Mouse (Mus musculus) kidney, embryonic 15.5 days (tissue): Measurements from ENCODE around the gene Gpx6. TPM values are rescaled to one million over a fixed set of nuclear protein-coding genes. Genes with fewer than 3 reads are reported as not detected.

Source experiments
- ATAC-seq: fragments of 200-750 bp; cut with Nextera tagmentation; replicated peaks from 2 replicates; pipeline ENCODE4 v1.8.0; 2017; ENCODE audit warnings: moderate TSS enrichment; ENCODE audit not compliant: low FRiP score
- H3K27ac ChIP-seq: fragments of 300-500 bp; sonication (generic); 2 replicates; pipeline ENCODE4 v1.5.1; 2015; ENCODE audit warnings: mild to moderate bottlenecking, inconsistent platforms
- H3K27me3 ChIP-seq: fragments of 300-500 bp; sonication (generic); 2 replicates; pipeline ENCODE4 v1.6.1; 2015; ENCODE audit warnings: inconsistent platforms
- H3K36me3 ChIP-seq: fragments of 300-500 bp; sonication (generic); 2 replicates; pipeline ENCODE4 v1.6.1; 2015; ENCODE audit warnings: inconsistent platforms
- H3K4me1 ChIP-seq: fragments of 300-500 bp; sonication (generic); 2 replicates; pipeline ENCODE4 v1.6.1; 2015; ENCODE audit warnings: inconsistent platforms
- H3K4me2 ChIP-seq: fragments of 300-500 bp; sonication (generic); 2 replicates; pipeline ENCODE4 v1.6.1; 2015; ENCODE audit warnings: moderate library complexity, mild to moderate bottlenecking, inconsistent platforms
- H3K4me3 ChIP-seq: fragments of 300-500 bp; sonication (generic); replicated peaks from 2 replicates; pipeline ENCODE4 v1.5.1; 2015; ENCODE audit warnings: mild to moderate bottlenecking, inconsistent platforms
- H3K9ac ChIP-seq: fragments of 300-500 bp; sonication (generic); 2 replicates; pipeline ENCODE4 v1.6.1; 2015; ENCODE audit warnings: mild to moderate bottlenecking, inconsistent platforms
- H3K9me3 ChIP-seq: fragments of 300-500 bp; sonication (generic); replicated peaks from 2 replicates; pipeline ENCODE4 v1.6.1; 2016; ENCODE audit warnings: inconsistent platforms
- WGBS: fragments of 180-500 bp; shearing (Covaris S2); methylation state at CpG from one replicate; pipeline ENCODE4 v1.1.7; 2015; ENCODE audit warnings: mixed read lengths; 5-methylcytosine and 5-hydroxymethylcytosine counted together
- polyA plus RNA-seq: library from polyadenylated mRNA; unstranded; fragments of >200 nt; fragmentation: Nextera tagmentation; extraction: Ambion mirVana; gene quantifications from 2 replicates; pipeline ENCODE4 v1.2.1, GENCODE M21; 2015

Gpx6 gene
- polyA plus RNA-seq: 5.2 and 6.1 TPM in 2 replicates

DNA sequence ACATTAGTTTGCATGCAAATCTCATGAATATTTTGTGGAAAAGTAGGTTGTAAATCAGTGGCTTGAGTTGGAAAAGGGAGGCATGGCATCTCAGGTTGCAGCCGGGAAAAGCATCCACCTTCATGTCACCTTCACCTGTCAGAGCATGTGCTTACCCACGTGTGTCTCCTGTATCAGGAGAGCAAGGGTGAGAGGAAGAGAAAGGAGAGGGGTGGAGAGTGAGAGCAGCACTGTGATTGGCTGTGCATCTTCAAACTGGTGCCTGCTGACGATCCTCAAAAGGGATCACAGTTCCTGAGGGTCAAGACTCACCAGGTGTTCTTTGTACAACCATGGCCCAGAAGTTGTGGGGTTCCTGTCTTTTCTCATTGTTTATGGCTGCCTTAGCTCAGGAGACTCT is at the start of gene Gpx6:
Gpx6 (plus strand) TSS at position 200 of the 400 bp plus-strand sequence.
- peak; percentile 36; the same call in 1 of the 2 replicates for ATAC-seq

DNA sequence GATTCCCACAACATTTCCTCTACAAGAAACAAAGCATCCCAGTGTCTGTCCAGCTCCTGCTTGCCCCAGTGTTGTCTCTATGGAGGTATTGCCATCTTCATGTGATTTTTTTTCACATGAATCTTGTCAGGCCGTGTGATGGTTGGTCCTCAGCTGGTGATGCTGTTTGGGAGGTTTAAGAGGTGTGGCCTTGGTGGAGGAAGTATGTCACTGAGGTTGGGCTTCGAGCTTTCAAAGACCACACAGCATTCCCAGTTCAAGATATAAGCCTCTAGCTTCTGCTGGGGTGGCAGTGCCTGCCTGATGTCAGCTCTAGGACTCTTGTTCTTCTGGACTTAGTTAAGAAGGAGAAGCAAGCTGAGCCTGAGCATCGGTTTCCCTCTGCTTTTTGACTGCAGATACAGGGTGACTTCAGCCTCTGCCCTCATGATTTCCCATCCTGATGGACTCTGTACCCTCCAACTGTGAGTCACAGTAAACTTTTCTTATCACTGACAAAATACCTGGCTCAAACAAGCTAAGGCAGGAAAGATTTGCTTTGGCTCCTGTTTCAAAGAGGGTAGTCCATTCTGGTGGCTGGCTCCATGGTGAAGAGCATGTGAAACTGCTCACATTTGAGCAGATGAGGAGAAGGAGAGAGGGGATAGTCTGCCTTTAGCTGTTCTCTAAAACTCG is 49.0 kb upstream of the Gpx6 start:
- no peak overlapping the region for H3K27ac ChIP-seq
- no peak overlapping the region for H3K4me2 ChIP-seq
- WGBS: 69% methylated on average over 4 of the region's 4 CpGs
- no peak overlapping the region for H3K9ac ChIP-seq
- H3K9me3 ChIP-seq: no peaks in the 10 kb centered on the region
- no peak for ATAC-seq
- H3K4me1 ChIP-seq: peaks cover 18% of the 10 kb centered on the region; the same call in 1 of the 2 replicates
- H3K36me3 ChIP-seq: no peaks in the 10 kb centered on the region
- H3K27me3 ChIP-seq: peaks cover 16% of the 10 kb centered on the region
- no peak overlapping the region for H3K4me3 ChIP-seq

More for the DNA sequence above, at the start of gene Gpx6:
- Histone ChIP-seq H3K36me3 (no peaks in the 10 kb centered on the region), H3K4me1 (no peaks in the 10 kb centered on the region), H3K9ac (no peak within 1 kb of the TSS), H3K27me3 (no peaks in the 10 kb centered on the region), H3K4me3 (no peak within 1 kb of the TSS), H3K4me2 (no peak within 1 kb of the TSS), H3K27ac (no peak within 1 kb of the TSS), H3K9me3 (no peaks in the 10 kb centered on the region)
- 10% methylated on average over 3 of the region's 3 CpGs for WGBS

- no peak for ATAC-seq
- Histone ChIP-seq H3K4me1 (peaks cover 16% of the 10 kb centered on the region; the same call in 1 of the 2 replicates), H3K27me3 (peaks cover 12% of the 10 kb centered on the region), H3K27ac (no peak overlapping the region), H3K9ac (peak overlapping the region; percentile 36; the same call in 1 of the 2 replicates), H3K9me3 (no peaks in the 10 kb centered on the region), H3K36me3 (no peaks in the 10 kb centered on the region), H3K4me3 (peak overlapping the region; percentile 50), H3K4me2 (peak overlapping the region; percentile 54)
- WGBS: 3% methylated on average over 11 of the region's 11 CpGs
Observed at GRCm38 (mm10) chr13:21263910-21264309, 48.0 kb upstream of the Gpx6 start.

DNA sequence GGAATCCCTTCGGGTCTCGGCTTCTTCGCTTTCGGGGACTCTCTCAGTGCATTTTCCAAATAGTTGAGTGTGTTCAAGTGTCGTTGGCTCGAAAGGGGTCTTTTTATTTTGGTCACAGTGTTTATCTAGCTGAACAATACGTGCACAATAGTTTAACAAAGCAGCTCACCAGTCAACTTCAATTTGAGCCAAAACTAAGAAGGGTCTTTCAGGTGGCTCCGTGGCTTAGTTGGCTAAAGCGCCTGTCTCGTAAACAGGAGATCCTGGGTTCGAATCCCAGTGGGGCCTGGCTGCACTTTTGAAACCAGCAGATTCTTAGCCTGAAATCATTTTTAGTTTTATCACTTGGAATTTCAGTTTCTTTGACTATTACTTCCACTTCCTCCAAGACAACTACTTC is 47.6 kb upstream of the Gpx6 start:
- no peaks in the 10 kb centered on the region for H3K36me3 ChIP-seq
- peaks cover 11% of the 10 kb centered on the region; the same call in 1 of the 2 replicates for H3K4me1 ChIP-seq
- 2% methylated on average over 11 of the region's 11 CpGs for WGBS
- no peaks in the 10 kb centered on the region for H3K9me3 ChIP-seq
- peak overlapping the region; percentile 36; the same call in 1 of the 2 replicates for H3K9ac ChIP-seq
- no peak overlapping the region for H3K27ac ChIP-seq
- no peak for ATAC-seq
- peaks cover 12% of the 10 kb centered on the region for H3K27me3 ChIP-seq
- H3K4me2 ChIP-seq: peak overlapping the region; percentile 54
- peak overlapping the region; percentile 50 for H3K4me3 ChIP-seq

- no peaks in the 10 kb centered on the region for H3K9me3 ChIP-seq
- H3K36me3 ChIP-seq: no peaks in the 10 kb centered on the region
- no peak overlapping the region for H3K4me2 ChIP-seq
- no peak overlapping the region for H3K4me3 ChIP-seq
- H3K9ac ChIP-seq: no peak overlapping the region
- 0 out of 2 replicates have a peak, but pooled peaks cover 3% of the 10 kb centered on the region for H3K4me1 ChIP-seq
- 74% methylated on average over 2 of the region's 2 CpGs for WGBS
- no peak for ATAC-seq
- peaks cover 12% of the 10 kb centered on the region for H3K27me3 ChIP-seq
- H3K27ac ChIP-seq: no peak overlapping the region
Observed at GRCm38 (mm10) chr13:21265736-21266135, 46.2 kb upstream of the Gpx6 start.

- Histone ChIP-seq H3K9me3 (no peaks in the 10 kb centered on the region), H3K4me2 (peak overlapping the region; percentile 40), H3K4me3 (peak overlapping the region; percentile 19), H3K27me3 (0 out of 2 replicates have a peak, but pooled peaks cover under 1% of the 10 kb centered on the region), H3K9ac (no peak overlapping the region), H3K36me3 (no peaks in the 10 kb centered on the region), H3K4me1 (peaks cover 6% of the 10 kb centered on the region; the same call in 1 of the 2 replicates), H3K27ac (no peak overlapping the region)
- WGBS: 28% methylated on average over 4 of the region's 4 CpGs
- no peak for ATAC-seq
Observed at GRCm38 (mm10) chr13:21267541-21267940, 44.4 kb upstream of the Gpx6 start.

GRCm38 (mm10) chr13:21268262-21268661 is 43.7 kb upstream of the Gpx6 start:
- Histone ChIP-seq H3K36me3 (no peaks in the 10 kb centered on the region), H3K4me1 (peaks cover 6% of the 10 kb centered on the region; the same call in 1 of the 2 replicates), H3K9ac (no peak overlapping the region), H3K27me3 (no peaks in the 10 kb centered on the region; the same call in 1 of the 2 replicates), H3K9me3 (no peaks in the 10 kb centered on the region), H3K4me3 (peak overlapping the region; percentile 19), H3K27ac (no peak overlapping the region), H3K4me2 (peak overlapping the region; percentile 40)
- no peak for ATAC-seq
- WGBS: 6% methylated on average over 1 of the region's 1 CpGs

DNA sequence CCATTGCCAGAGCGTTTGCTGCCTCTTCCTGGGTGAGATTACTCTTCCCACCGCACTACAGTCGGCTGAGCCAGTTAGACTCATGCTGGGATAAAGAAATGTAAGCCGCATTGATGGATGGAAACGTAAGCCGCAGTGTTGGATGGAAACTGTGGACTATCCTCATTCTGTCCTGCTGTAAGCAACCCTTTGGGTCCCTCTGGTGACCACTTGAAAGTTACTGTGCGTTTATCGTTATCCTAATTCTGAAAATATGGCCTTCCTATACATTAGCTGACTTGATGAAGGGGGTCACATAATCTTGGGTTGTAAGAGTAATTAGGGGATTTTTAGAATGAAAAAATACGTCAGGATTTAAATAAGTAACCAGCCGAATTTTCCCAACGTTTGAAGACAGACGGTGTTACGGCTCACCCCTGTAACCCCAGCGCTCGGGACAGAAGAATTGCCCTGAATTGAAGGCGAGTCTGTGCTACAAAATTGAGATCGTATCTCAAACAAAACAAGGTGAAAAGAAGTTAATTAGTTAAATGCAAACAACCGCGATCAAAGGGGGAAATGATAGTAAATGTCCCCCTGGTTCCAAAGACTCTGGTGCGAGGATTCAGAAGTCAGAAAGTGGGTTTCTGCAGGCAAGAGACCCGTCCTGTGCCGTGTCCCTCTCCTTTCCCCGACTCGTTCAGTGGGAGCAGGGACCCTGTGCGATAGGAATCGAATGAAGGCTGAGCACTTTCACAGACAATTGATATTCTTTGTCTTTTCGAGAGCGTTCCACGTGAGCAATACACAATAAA is 36.7 kb upstream of the Gpx6 start:
- no peak overlapping the region for H3K27ac ChIP-seq
- no peaks in the 10 kb centered on the region for H3K9me3 ChIP-seq
- peak overlapping the region; percentile 76 for H3K4me2 ChIP-seq
- H3K27me3 ChIP-seq: peaks cover 11% of the 10 kb centered on the region; the same call in 1 of the 2 replicates
- peak; percentile 55; the same call in 1 of the 2 replicates for ATAC-seq
- peak overlapping the region; percentile 59 for H3K4me3 ChIP-seq
- peak overlapping the region; percentile 33; the same call in 1 of the 2 replicates for H3K9ac ChIP-seq
- peaks cover 11% of the 10 kb centered on the region for H3K4me1 ChIP-seq
- WGBS: under 1% methylated on average over 29 of the region's 29 CpGs
- no peaks in the 10 kb centered on the region for H3K36me3 ChIP-seq

- peaks cover 11% of the 10 kb centered on the region; the same call in 1 of the 2 replicates for H3K27me3 ChIP-seq
- WGBS: under 1% methylated on average over 25 of the region's 25 CpGs
- H3K4me1 ChIP-seq: peaks cover 10% of the 10 kb centered on the region
- peak overlapping the region; percentile 33 for H3K9ac ChIP-seq
- H3K4me2 ChIP-seq: peak overlapping the region; percentile 76
- H3K27ac ChIP-seq: 0 out of 2 replicates have a peak overlapping the region, but pooled peaks have one; percentile 30
- peak; percentile 74 for ATAC-seq
- no peaks in the 10 kb centered on the region for H3K36me3 ChIP-seq
- peak overlapping the region; percentile 59 for H3K4me3 ChIP-seq
- no peaks in the 10 kb centered on the region for H3K9me3 ChIP-seq
Observed at GRCm38 (mm10) chr13:21275815-21276550, 35.9 kb upstream of the Gpx6 start.

- Histone ChIP-seq H3K9me3 (no peaks in the 10 kb centered on the region), H3K27ac (no peak overlapping the region), H3K27me3 (peaks cover 11% of the 10 kb centered on the region; the same call in 1 of the 2 replicates), H3K36me3 (no peaks in the 10 kb centered on the region), H3K4me1 (peaks cover 8% of the 10 kb centered on the region), H3K9ac (peak overlapping the region; percentile 33), H3K4me2 (peak overlapping the region; percentile 76), H3K4me3 (peak overlapping the region; percentile 59)
- ATAC-seq: 0 out of 2 replicates have a peak, but pooled peaks have one; percentile 4
- WGBS: 0% methylated on average over 8 of the region's 9 CpGs
Observed at GRCm38 (mm10) chr13:21276551-21276950, 35.4 kb upstream of the Gpx6 start.

DNA sequence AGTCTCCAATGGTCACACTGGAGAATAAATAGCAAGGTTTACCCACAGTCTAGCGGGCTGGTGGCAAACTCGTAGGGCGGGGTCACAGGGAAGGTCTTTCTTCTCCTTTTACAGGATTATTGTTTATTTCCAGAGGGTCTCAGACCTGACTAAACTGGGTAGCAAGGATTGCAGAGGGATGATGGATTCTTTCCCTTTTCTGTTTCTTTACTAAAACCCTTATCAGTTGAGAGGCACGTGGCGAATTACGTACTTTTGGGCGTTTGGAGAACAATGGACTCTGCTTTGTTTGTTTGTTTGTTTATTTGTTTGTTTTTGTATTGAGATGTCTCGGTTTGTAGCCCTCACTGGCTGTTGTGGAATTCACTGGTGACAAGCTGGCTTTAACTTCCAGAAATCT is 32.8 kb upstream of the Gpx6 start:
- Histone ChIP-seq H3K9me3 (no peaks in the 10 kb centered on the region), H3K27me3 (peaks cover 11% of the 10 kb centered on the region; the same call in 1 of the 2 replicates), H3K9ac (peak overlapping the region; percentile 34; the same call in 1 of the 2 replicates), H3K4me1 (peaks cover 8% of the 10 kb centered on the region), H3K4me2 (peak overlapping the region; percentile 71), H3K4me3 (peak overlapping the region; percentile 54), H3K27ac (no peak overlapping the region), H3K36me3 (no peaks in the 10 kb centered on the region)
- ATAC-seq: no peak
- WGBS: 7% methylated on average over 8 of the region's 8 CpGs
